Mouse (Mus musculus): ENCODE measurements at regions not wholly inside any gene's neighbourhood (a gene's known extent, or its start where the extent isn't known, plus 50 kb on each side); places are given as distances from the start of the nearest gene placed in this dataset.

GRCm38 (mm10) chr9:63087195-63087594 is 61.6 kb downstream of the Skor1 start:
- Histone ChIP-seq H3K9me3 (no peaks in the 10 kb centered on the region), H3K4me1 (peaks cover 20% of the 10 kb centered on the region), H3K27me3 (ENCODE audit: insufficient read depth, poor library complexity, severe bottlenecking) (no peaks in the 10 kb centered on the region), H3K36me3 (no peaks in the 10 kb centered on the region), H3K4me3 (no peak overlapping the region), H3K27ac (no peak overlapping the region)
- no peak for DNase-seq (ENCODE audit: low spot score)
- WGBS: 73% methylated on average over 4 of the region's 4 CpGs

GRCm38 (mm10) chr9:63086671-63087070 is 62.1 kb downstream of the Skor1 start:
- Histone ChIP-seq H3K9me3 (no peaks in the 10 kb centered on the region), H3K4me3 (no peak overlapping the region), H3K36me3 (no peaks in the 10 kb centered on the region), H3K27me3 (ENCODE audit: insufficient read depth, poor library complexity, severe bottlenecking) (no peaks in the 10 kb centered on the region), H3K4me1 (peaks cover 14% of the 10 kb centered on the region), H3K27ac (no peak overlapping the region)
- 69% methylated on average over 1 of the region's 1 CpGs for WGBS
- DNase-seq (ENCODE audit: low spot score): no peak

GRCm38 (mm10) chr9:63082830-63083229 is 65.9 kb downstream of the Skor1 start:
- Histone ChIP-seq H3K36me3 (no peaks in the 10 kb centered on the region), H3K4me1 (no peaks in the 10 kb centered on the region; the same call in 1 of the 2 replicates), H3K4me3 (no peak overlapping the region), H3K9me3 (no peaks in the 10 kb centered on the region), H3K27me3 (ENCODE audit: insufficient read depth, poor library complexity, severe bottlenecking) (no peaks in the 10 kb centered on the region), H3K27ac (no peak overlapping the region)
- DNase-seq (ENCODE audit: low spot score): no peak
- WGBS: 82% methylated on average over 7 of the region's 7 CpGs

GRCm38 (mm10) chr9:63082311-63082710 is 66.5 kb downstream of the Skor1 start:
- Histone ChIP-seq H3K36me3 (no peaks in the 10 kb centered on the region), H3K27ac (no peak overlapping the region), H3K9me3 (no peaks in the 10 kb centered on the region), H3K4me1 (no peaks in the 10 kb centered on the region; the same call in 1 of the 2 replicates), H3K27me3 (ENCODE audit: insufficient read depth, poor library complexity, severe bottlenecking) (no peaks in the 10 kb centered on the region), H3K4me3 (no peak overlapping the region)
- DNase-seq (ENCODE audit: low spot score): no peak
- 91% methylated on average over 3 of the region's 3 CpGs for WGBS

- Histone ChIP-seq H3K4me1 (peaks cover 5% of the 10 kb centered on the region), H3K27me3 (ENCODE audit: insufficient read depth, poor library complexity, severe bottlenecking) (no peaks in the 10 kb centered on the region), H3K4me3 (no peak overlapping the region), H3K9me3 (no peaks in the 10 kb centered on the region), H3K27ac (no peak overlapping the region), H3K36me3 (no peaks in the 10 kb centered on the region)
- 90% methylated on average over 5 of the region's 5 CpGs for WGBS
- DNase-seq (ENCODE audit: low spot score): no peak
These were observed 68.4 kb downstream of the Skor1 start for GRCm38 (mm10) chr9:63080406-63080805.

DNA sequence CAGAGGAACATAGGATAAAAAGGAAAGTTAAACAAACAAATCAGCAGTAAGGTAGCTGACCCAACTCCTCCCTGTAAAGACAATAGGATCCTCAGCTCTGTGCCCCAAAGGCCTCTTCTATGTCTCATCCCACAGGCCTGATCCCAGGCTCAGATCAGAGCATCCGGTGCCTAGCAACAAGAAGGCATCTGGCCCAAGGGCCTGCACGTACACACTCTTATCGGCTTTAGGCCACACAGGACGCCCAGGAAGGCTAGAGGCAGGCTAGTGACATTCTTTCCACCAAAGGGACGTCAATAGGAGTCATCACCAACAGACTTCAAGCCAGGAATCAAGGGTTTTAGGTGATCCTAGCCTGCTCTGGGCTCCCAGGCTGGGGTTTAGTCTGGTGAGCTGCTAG is 73.5 kb downstream of the Skor1 start:
- Histone ChIP-seq H3K4me1 (peaks cover 39% of the 10 kb centered on the region), H3K4me3 (no peak overlapping the region), H3K36me3 (no peaks in the 10 kb centered on the region), H3K27ac (peak overlapping the region; percentile 87), H3K9me3 (no peaks in the 10 kb centered on the region), H3K27me3 (ENCODE audit: insufficient read depth, poor library complexity, severe bottlenecking) (no peaks in the 10 kb centered on the region)
- peak; percentile 87 for DNase-seq (ENCODE audit: low spot score)
- 7% methylated on average over 5 of the region's 5 CpGs for WGBS

- peaks cover 44% of the 10 kb centered on the region for H3K4me1 ChIP-seq
- no peak for DNase-seq (ENCODE audit: low spot score)
- 32% methylated on average over 7 of the region's 7 CpGs for WGBS
These were observed 74.0 kb downstream of the Skor1 start for GRCm38 (mm10) chr9:63074803-63075202.

DNA sequence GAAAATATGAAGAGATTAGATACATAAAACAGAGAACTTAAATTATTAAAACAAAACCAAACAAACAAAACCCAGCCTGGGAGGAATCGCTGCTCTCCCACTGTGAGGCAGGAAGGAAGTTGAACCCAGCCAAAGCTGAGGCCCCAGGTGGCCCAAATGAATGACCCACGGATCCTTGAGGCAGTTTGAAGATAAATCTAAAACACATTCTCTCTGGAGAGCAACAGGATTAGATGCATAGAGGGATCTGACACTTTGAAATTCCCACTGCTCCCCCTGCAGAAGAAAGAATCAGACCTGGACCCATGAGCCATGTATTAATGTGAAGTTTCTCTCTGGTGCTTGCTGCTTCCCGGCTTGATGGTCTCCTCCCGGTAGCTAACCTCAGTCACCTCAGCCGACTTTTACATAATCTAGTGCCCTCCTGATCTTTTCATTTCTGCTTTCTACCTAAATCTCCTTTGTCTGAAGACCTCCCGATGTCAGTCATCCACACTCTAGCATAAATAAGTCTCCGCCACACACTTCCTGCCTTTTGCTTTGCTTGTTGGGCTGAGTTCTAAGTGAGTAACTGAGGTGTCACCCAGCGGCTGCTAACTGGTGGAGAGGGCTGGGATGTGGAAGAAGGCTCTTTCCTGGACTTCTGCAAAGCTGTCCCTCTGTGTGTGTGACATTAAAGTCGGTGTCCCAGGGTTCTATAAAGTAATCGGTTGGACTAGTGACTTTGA is 74.6 kb downstream of the Skor1 start:
- no peaks in the 10 kb centered on the region for H3K27me3 ChIP-seq (ENCODE audit: insufficient read depth, poor library complexity, severe bottlenecking)
- peak overlapping the region; percentile 87 for H3K27ac ChIP-seq
- no peaks in the 10 kb centered on the region for H3K9me3 ChIP-seq
- no peak for DNase-seq (ENCODE audit: low spot score)
- peaks cover 45% of the 10 kb centered on the region for H3K4me1 ChIP-seq
- 26% methylated on average over 10 of the region's 10 CpGs for WGBS
- H3K36me3 ChIP-seq: no peaks in the 10 kb centered on the region
- no peak overlapping the region for H3K4me3 ChIP-seq

More at GRCm38 (mm10) chr9:63074803-63075202, 74.0 kb downstream of the Skor1 start:
- H3K27me3 ChIP-seq (ENCODE audit: insufficient read depth, poor library complexity, severe bottlenecking): no peaks in the 10 kb centered on the region
- no peaks in the 10 kb centered on the region for H3K36me3 ChIP-seq
- no peak overlapping the region for H3K4me3 ChIP-seq
- peak overlapping the region; percentile 87 for H3K27ac ChIP-seq
- H3K9me3 ChIP-seq: no peaks in the 10 kb centered on the region

GRCm38 (mm10) chr9:63071032-63071431 is 77.7 kb downstream of the Skor1 start:
- Histone ChIP-seq H3K4me1 (peaks cover 60% of the 10 kb centered on the region), H3K9me3 (no peaks in the 10 kb centered on the region), H3K27ac (peak overlapping the region; percentile 60), H3K27me3 (ENCODE audit: insufficient read depth, poor library complexity, severe bottlenecking) (no peaks in the 10 kb centered on the region), H3K36me3 (no peaks in the 10 kb centered on the region), H3K4me3 (no peak overlapping the region)
- WGBS: 25% methylated on average over 6 of the region's 6 CpGs
- DNase-seq (ENCODE audit: low spot score): no peak

DNA sequence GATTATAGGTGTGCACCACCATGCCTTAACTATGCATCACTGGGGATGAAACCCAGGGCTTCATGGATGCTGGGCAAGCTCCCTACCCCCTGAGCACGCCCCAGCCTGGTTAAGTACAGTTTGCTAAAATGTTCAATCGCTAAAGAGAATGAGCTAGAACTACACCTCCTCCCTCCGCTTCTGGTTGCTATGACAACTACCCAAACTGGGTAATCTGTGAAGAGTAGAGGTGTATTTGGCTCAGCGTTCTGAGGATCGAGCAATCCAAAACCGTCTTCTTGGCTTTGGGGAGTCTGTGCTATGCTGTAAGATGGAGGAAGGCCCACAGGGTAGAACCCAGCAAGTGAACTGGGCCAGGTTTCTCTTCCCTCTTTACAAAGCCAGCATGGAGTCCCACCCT is 78.8 kb downstream of the Skor1 start:
- Histone ChIP-seq H3K27ac (no peak overlapping the region), H3K9me3 (no peaks in the 10 kb centered on the region), H3K27me3 (ENCODE audit: insufficient read depth, poor library complexity, severe bottlenecking) (no peaks in the 10 kb centered on the region), H3K4me3 (no peak overlapping the region), H3K4me1 (peaks cover 55% of the 10 kb centered on the region), H3K36me3 (no peaks in the 10 kb centered on the region)
- no peak for DNase-seq (ENCODE audit: low spot score)
- WGBS: 85% methylated on average over 6 of the region's 6 CpGs

DNA sequence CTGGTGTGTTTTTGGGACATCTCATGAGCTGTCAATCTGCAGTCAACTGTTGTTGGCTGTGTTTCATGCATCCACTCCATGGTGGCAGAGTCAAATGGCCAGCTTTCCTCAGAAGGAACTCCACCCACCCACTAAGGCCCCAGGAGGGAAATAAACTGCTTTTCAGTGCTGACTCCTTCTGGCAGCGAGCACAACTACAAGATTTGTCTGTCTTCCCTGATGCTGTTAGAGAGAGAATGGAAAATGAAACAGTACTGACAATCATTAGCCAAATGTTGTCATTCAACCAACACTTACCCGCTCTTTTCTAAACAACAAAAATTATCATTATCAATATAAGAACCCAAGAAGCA is 79.3 kb upstream of the Pias1 start:
- no peak for DNase-seq (ENCODE audit: low spot score)
- no peaks in the 10 kb centered on the region for H3K27me3 ChIP-seq (ENCODE audit: insufficient read depth, poor library complexity, severe bottlenecking)
- no peaks in the 10 kb centered on the region for H3K36me3 ChIP-seq
- 62% methylated on average over 2 of the region's 2 CpGs for WGBS
- peaks cover 10% of the 10 kb centered on the region; the same call in 1 of the 2 replicates for H3K9me3 ChIP-seq
- no peak overlapping the region for H3K4me3 ChIP-seq
- H3K27ac ChIP-seq: no peak overlapping the region
- peaks cover 42% of the 10 kb centered on the region for H3K4me1 ChIP-seq

DNA sequence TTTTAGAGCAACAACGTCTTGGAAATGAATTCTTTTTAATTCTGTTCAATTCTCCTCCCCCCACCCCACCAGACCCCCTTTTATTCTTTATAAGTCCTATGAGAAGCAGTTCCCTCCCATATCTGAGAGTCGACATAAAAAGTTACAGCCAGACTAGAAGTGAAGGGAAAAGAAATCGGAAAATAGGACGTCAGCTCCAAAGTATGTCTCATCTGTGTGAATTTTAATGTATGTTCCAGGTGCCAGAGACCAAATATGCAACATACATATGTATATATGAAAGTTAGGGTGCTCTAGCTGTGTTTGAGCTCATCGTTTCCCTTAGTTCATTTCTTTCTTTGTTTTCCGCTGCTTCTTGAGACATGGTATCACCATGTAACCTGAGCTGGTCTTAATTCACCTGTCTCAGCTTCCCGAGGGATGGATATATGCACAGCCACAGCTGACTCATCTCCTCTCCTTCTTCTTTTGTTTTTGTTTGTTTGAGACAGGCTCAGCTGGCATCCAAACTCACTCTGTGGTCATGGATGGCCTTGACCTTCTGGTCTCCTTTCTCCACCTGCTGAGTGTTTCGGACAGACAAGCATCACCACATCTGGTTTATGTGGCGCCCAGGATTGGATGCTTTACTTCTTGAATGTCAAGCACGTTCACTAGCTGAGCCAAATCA is 78.8 kb upstream of the Pias1 start:
- WGBS: 72% methylated on average over 10 of the region's 10 CpGs
- 0 out of 2 replicates have a peak overlapping the region, but pooled peaks have one; percentile 38 for H3K27ac ChIP-seq
- no peaks in the 10 kb centered on the region for H3K36me3 ChIP-seq
- no peak overlapping the region for H3K4me3 ChIP-seq
- DNase-seq (ENCODE audit: low spot score): no peak
- H3K9me3 ChIP-seq: peaks cover 10% of the 10 kb centered on the region; the same call in 1 of the 2 replicates
- H3K27me3 ChIP-seq (ENCODE audit: insufficient read depth, poor library complexity, severe bottlenecking): no peaks in the 10 kb centered on the region
- peaks cover 37% of the 10 kb centered on the region for H3K4me1 ChIP-seq

DNA sequence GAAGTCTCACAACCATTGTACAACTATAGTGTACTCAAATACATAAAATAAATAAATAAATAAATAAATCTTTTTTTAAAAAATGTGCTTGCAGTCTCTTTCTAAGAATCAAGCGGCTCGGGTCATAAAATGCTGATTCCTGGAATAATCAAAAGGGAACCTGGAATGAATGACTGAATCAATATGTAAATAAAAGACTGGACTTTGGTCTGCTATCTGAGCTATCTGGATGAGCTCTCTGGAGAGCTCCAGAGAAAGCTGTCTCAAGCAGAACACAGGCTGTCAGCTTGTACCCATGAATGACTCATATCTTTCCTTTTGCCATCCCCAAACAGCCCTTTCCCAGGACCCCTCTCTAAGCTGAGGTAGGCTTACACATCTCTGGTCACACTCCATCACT is 75.8 kb upstream of the Pias1 start:
- Histone ChIP-seq H3K27ac (no peak overlapping the region), H3K4me3 (no peak overlapping the region), H3K27me3 (ENCODE audit: insufficient read depth, poor library complexity, severe bottlenecking) (no peaks in the 10 kb centered on the region), H3K4me1 (peaks cover 35% of the 10 kb centered on the region), H3K9me3 (peaks cover 10% of the 10 kb centered on the region; the same call in 1 of the 2 replicates), H3K36me3 (no peaks in the 10 kb centered on the region)
- no peak for DNase-seq (ENCODE audit: low spot score)
- 92% methylated on average over 2 of the region's 2 CpGs for WGBS
